Mouse (Mus musculus) hindbrain, embryonic 15.5 days (tissue): Measurements from ENCODE around the gene 1700011M02Rik. TPM values are rescaled to one million over a fixed set of nuclear protein-coding genes. Genes with fewer than 3 reads are reported as not detected.

Source experiments
- polyA plus RNA-seq: library from polyadenylated mRNA; unstranded; fragments of >200 nt; fragmentation: Nextera tagmentation; extraction: Ambion mirVana; gene quantifications from 2 replicates; pipeline ENCODE4 v1.2.1, GENCODE M21; 2015

The 1700011M02Rik gene
- polyA plus RNA-seq, 1 experiment from 2014 or later = not detected

Other genes with a start within 250 kb of the 1700011M02Rik start
- gene Gm3880, start 221.9 kb upstream of the 1700011M02Rik start, polyA plus RNA-seq = not detected in 2 replicates
- gene Gm9112, start 201.3 kb upstream of the 1700011M02Rik start, polyA plus RNA-seq = not detected in 2 replicates
- not detected in 2 replicates for gene Dmrtc1b, start 201.0 kb upstream of the 1700011M02Rik start, polyA plus RNA-seq
- not detected in 2 replicates for gene Dmrtc1c1, start 105.9 kb upstream of the 1700011M02Rik start, polyA plus RNA-seq
- gene Dmrtc1c2, start 54.3 kb upstream of the 1700011M02Rik start, polyA plus RNA-seq = not detected in 2 replicates
- gene 1700031F05Rik, start 40.9 kb upstream of the 1700011M02Rik start, polyA plus RNA-seq = not detected in 2 replicates
- 0.94 and 1.1 TPM in 2 replicates for gene Dmrtc1a, start 218 bp upstream of the 1700011M02Rik start, polyA plus RNA-seq
- gene 1700018G05Rik, start 19.5 kb downstream of the 1700011M02Rik start, polyA plus RNA-seq = not detected in 2 replicates